8 mouse cellular contexts compared by ENCODE assay signal in genomic region chr17:6782033-6782526, GRCm38 (mm10). TPM values are rescaled to one million over a fixed set of nuclear protein-coding genes. Genes with fewer than 3 reads are reported as not detected.
DNase-seq lines count a peak whose midpoint lies in the region; ATAC-seq and TF ChIP-seq lines count a peak whose summit lies in the region.

No protein-coding gene starts in this region.

- no peak for DNase-seq in testis, postnatal 14 days (ENCODE audit: low spot score)
- no peak for DNase-seq in midbrain, postnatal 0 days (ENCODE audit: low spot score)
- peak; percentile 70 for DNase-seq in thymus, postnatal 25 days
- no peak for DNase-seq in left cerebral cortex, adult 8-10 months (ENCODE audit: low spot score in 2 of 2)

- H3K4me3 ChIP-seq in testis, adult 2 months (ENCODE audit: control insufficient read depth, low read depth, low read length) = peak overlapping the region; percentile 90
- H3K4me3 ChIP-seq in hindbrain, embryonic 15.5 days = peak overlapping the region; percentile 64
- H3K4me3 ChIP-seq in liver, embryonic 12.5 days = peak overlapping the region; percentile 91
- H3K4me3 ChIP-seq in midbrain, postnatal 0 days (ENCODE audit: low read depth, low read length) = peak overlapping the region; percentile 61

- peaks cover 28% of the 10 kb centered on the region for H3K4me1 ChIP-seq in testis, adult 2 months (ENCODE audit: control insufficient read depth, insufficient read depth, low read length)
- H3K4me1 ChIP-seq in hindbrain, embryonic 15.5 days (replicated peaks) = peaks cover 34% of the 10 kb centered on the region
- H3K4me1 ChIP-seq in liver, embryonic 12.5 days = peaks cover 57% of the 10 kb centered on the region
- peaks cover 6% of the 10 kb centered on the region; the same call in 1 of the 2 replicates for H3K4me1 ChIP-seq in midbrain, postnatal 0 days (ENCODE audit: insufficient read depth, low read length)

- peak; percentile 61 for ATAC-seq in erythroblast, adult 5-6 weeks (replicated peaks; ENCODE audit: low FRiP score, poor library complexity, severe bottlenecking)
- no peak for ATAC-seq in hindbrain, embryonic 15.5 days (ENCODE audit: low FRiP score, low read depth)
- peak; percentile 66 for ATAC-seq in liver, embryonic 12.5 days
- no peak for ATAC-seq in midbrain, postnatal 0 days (ENCODE audit: low FRiP score)

- no peaks in the 10 kb centered on the region for H3K36me3 ChIP-seq in testis, adult 2 months (ENCODE audit: control insufficient read depth, insufficient read depth, low read length)
- H3K36me3 ChIP-seq in hindbrain, embryonic 15.5 days = no peaks in the 10 kb centered on the region
- H3K36me3 ChIP-seq in liver, embryonic 12.5 days = peaks cover 1% of the 10 kb centered on the region; the same call in 1 of the 2 replicates
- H3K36me3 ChIP-seq in midbrain, postnatal 0 days (ENCODE audit: insufficient read depth, low read length) = no peaks in the 10 kb centered on the region

- TF ChIP-seq POLR2A in testis, adult 2 months (IDR thresholded peaks at IDR 0.05; ENCODE audit: control insufficient read depth, low read depth, low read length) = no peak

- WGBS in hindbrain, embryonic 15.5 days = under 1% methylated on average over 21 of the region's 21 CpGs
- under 1% methylated on average over 21 of the region's 21 CpGs for WGBS in liver, embryonic 12.5 days (ENCODE audit: insufficient replicate concordance)
- WGBS in midbrain, postnatal 0 days = 1% methylated on average over 21 of the region's 21 CpGs

- no peak for TF ChIP-seq CTCF in testis, adult 2 months (IDR thresholded peaks at IDR 0.05; ENCODE audit: control insufficient read depth, insufficient read depth, insufficient replicate concordance, low read depth, low read length)
- TF ChIP-seq CTCF in midbrain, postnatal 0 days (IDR thresholded peaks at IDR 0.05) = no peak

- no peaks in the 10 kb centered on the region for H3K9me3 ChIP-seq in hindbrain, embryonic 15.5 days
- H3K9me3 ChIP-seq in liver, embryonic 12.5 days (replicated peaks) = no peaks in the 10 kb centered on the region
- H3K9me3 ChIP-seq in midbrain, postnatal 0 days (ENCODE audit: low read length) = no peaks in the 10 kb centered on the region

- H3K9ac ChIP-seq in hindbrain, embryonic 15.5 days = peak overlapping the region; percentile 38
- H3K9ac ChIP-seq in liver, embryonic 12.5 days = peak overlapping the region; percentile 94
- peak overlapping the region; percentile 42 for H3K9ac ChIP-seq in midbrain, postnatal 0 days (replicated peaks; ENCODE audit: low read length, poor library complexity, severe bottlenecking)

- no peaks in the 10 kb centered on the region for H3K27me3 ChIP-seq in testis, adult 2 months (ENCODE audit: control insufficient read depth, insufficient read depth, low read length)
- peaks cover 16% of the 10 kb centered on the region for H3K27me3 ChIP-seq in hindbrain, embryonic 15.5 days
- no peaks in the 10 kb centered on the region for H3K27me3 ChIP-seq in liver, embryonic 12.5 days (replicated peaks)
- peaks cover 9% of the 10 kb centered on the region; the same call in 1 of the 2 replicates for H3K27me3 ChIP-seq in midbrain, postnatal 0 days (ENCODE audit: insufficient read depth, low read length)

- H3K27ac ChIP-seq in testis, adult 2 months (ENCODE audit: control insufficient read depth, insufficient read depth, low read depth, low read length) = peak overlapping the region; percentile 54; the same call in 1 of the 2 replicates
- H3K27ac ChIP-seq in hindbrain, embryonic 15.5 days (replicated peaks) = peak overlapping the region; percentile 2; the same call in 1 of the 2 replicates
- H3K27ac ChIP-seq in liver, embryonic 12.5 days = peak overlapping the region; percentile 94
- H3K27ac ChIP-seq in midbrain, postnatal 0 days (ENCODE audit: low read depth, low read length) = no peak overlapping the region

- peak overlapping the region; percentile 98 for H3K4me2 ChIP-seq in hindbrain, embryonic 15.5 days
- H3K4me2 ChIP-seq in liver, embryonic 12.5 days = peak overlapping the region; percentile 93
- peak overlapping the region; percentile 97 for H3K4me2 ChIP-seq in midbrain, postnatal 0 days (ENCODE audit: low read depth, low read length, poor library complexity, severe bottlenecking)

RNA-seq across cellular contexts. Expression of gene Ezr, which starts 0.5 kb away (rescaled TPM):
- polyA plus RNA-seq in testis, adult 2 months (2012; rRNA removed) = 4.5 and 7.8 TPM in 2 replicates
- total RNA-seq in erythroblast, adult 5-6 weeks (2015; ENCODE audit: low replicate concordance) = 9.4 and 23.2 TPM in 2 replicates
- 64.2 and 120 TPM in 2 replicates for total RNA-seq in erythroblast, adult 5-6 weeks (2017; ENCODE audit: low replicate concordance)
- polyA plus RNA-seq in hindbrain, embryonic 15.5 days (2015; fragmentation: Nextera tagmentation; extraction: Ambion mirVana) = 55.2 and 65.7 TPM in 2 replicates
- polyA plus RNA-seq in liver, embryonic 12.5 days (2016; fragmentation: Nextera tagmentation; extraction: Ambion mirVana) = 67.9 and 72.4 TPM in 2 replicates
- 19.5 and 33.8 TPM in 2 replicates for total RNA-seq in midbrain, postnatal 0 days (2014; rRNA removed)
- polyA plus RNA-seq in midbrain, postnatal 0 days (2015; fragmentation: Nextera tagmentation; extraction: Ambion mirVana) = 27.3 and 28.5 TPM in 2 replicates
- 10 to 100 TPM; 37.9 to 48.8 (median 40.2) TPM for total RNA-seq in left cerebral cortex, adult 8-10 months (2022)

Comparison
In these comparisons a context has a peak if more than half of its experiments do, and no peak if none do; other contexts are left out.
1. ATAC-seq: peak in erythroblast, adult 5-6 weeks (single experiment) and liver, embryonic 12.5 days (single experiment); none in hindbrain, embryonic 15.5 days (single experiment) and midbrain, postnatal 0 days (single experiment).
2. H3K9ac ChIP-seq: peak in every context shown above with its lines; median percentile 94 in liver, embryonic 12.5 days; 42 in midbrain, postnatal 0 days; 38 in hindbrain, embryonic 15.5 days.
3. Peak in every context shown above with its lines, with median percentiles within 50 percentile points of each other: H3K4me3 ChIP-seq and H3K4me2 ChIP-seq.